Mouse (Mus musculus) left cerebral cortex, postnatal 10 days (tissue): Measurements from ENCODE around the gene 9130230L23Rik. TPM values are rescaled to one million over a fixed set of nuclear protein-coding genes. Genes with fewer than 3 reads are reported as not detected.
"Not testable (repeated sequence)": the region's sequence is repeated elsewhere in the genome, so short reads cannot be mapped to it uniquely, and the experiment has no call there.

ENCODE experiments used
- DNase-seq, 2 experiments: peaks; one replicate each; pipeline ENCODE4 v3.0.0; 2021 to 2022; ENCODE audit warnings: low spot score in 2 of 2, mixed read lengths in 1 of 2; ENCODE audit errors: extremely low spot score in 1 of 2
- intact Hi-C: fragments of 180-260 bp; cut with DNase I; formaldehyde crosslinking; loops from one replicate; pipeline ENCODE4 v1.15.1; 2025
- total RNA-seq, 2 experiments: library from RNA; stranded (reverse); gene quantifications; 2 replicates each; pipeline ENCODE4 v1.2.3; 2021

The 9130230L23Rik gene
- total RNA-seq, 2 experiments from 2014 or later = not detected

DNA sequence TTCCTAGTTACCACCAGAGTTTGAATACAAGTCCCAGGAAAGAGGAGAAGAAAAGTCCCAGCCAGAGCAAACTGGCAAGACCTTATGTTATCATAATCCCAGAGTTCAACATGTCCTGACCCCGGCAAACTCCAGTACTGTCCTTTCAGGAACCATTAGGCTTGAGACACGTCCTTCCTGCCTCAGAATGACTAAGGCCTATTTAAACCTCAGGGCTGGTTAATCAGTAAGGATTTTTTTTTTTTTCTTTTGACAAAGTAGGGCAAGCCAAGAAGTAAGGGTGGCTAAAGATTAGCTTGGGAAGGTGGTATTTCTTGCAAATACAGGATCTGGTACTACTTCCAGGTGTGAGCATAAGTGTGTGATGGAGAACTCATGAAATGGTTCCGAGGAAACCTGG is 9.9 kb upstream of the 9130230L23Rik start:
- intact Hi-C loops = no loop called here
- no peak for DNase-seq

DNA sequence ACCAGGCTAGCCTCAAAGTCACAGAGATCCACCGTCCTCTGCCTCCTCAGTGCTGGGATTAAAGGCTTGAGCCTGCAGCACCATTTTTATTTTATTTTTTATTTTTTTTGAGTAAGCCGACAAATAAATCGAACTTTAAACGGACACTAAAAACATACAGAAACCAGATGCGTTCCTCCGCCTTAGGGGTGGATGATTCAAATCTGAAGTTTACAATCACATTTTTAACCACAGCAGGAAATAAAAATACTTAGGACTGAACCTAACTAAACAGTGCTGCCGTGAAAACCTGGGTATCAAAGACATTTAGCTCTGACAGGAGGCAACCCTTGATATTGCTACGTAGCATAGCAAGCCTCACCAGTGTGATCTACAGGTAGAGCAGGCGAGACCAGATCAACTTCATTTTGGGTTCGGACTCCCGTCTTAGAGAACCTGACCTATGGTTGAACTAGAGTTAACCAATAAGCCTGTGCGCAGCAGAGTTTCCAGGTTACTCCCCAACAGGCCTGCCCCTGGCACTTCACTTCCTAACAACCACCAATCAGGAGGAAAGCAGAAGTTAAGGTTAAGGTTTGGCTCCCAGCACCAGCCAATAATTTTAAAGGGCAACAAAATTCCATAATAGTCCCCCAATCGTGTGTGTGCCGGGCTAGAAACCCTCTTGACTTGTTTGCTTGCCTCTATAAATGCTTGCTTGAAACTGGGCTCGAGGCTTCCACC is 4.3 kb upstream of the 9130230L23Rik start:
- intact Hi-C loops = no loop called here
- no peak for DNase-seq

DNA sequence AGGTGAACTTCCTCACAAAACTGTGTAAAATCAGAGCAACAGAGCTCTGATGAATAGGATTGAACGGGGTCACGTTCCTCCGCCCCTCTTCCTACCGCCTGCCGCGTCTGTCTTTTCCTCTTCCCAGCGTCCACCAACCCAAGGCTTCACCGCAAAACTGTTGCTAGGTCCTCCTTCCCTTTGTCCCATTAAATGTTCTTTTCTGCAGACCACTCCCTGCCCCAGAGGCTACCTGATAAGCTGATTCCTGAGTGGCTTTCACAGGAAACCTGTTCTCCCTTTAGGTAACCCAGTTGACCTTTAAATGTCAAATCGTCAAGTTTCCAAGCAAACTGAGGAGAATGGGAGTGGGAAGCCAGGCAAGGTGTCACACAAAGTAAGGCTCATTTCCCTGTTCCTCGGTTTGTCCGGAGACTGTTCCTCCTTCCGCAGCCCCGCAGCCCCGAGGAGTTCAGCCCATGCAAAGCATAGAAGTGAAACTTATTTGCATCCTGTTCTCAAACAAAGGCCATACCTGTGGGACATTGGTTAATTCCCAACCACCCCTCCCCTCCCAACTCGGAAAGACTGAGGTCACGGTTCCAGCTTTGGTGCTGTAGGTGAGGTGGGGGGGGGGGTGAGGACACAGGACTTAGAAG is 1.1 kb upstream of the 9130230L23Rik start:
- intact Hi-C loops = no loop called here
- no peak for DNase-seq

DNA sequence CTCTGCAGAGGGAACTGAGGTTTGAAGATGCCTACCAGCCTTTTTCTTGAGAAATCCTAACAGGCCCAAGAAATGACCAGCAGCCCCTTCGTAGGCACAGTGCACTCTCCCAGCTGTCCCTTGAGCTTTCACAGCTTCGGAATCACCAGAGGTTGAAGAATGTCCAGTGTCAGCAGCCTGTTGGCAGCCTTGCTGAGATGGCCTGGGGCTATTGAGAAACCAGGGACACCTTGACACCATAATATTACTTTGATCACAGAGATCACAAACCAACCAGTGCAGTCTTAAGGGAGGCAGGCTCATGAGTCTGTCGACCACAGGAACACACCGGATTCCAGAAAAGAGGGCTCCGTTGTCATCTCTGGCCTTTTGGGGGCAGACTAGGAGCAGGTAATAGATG is 2.9 kb downstream of the 9130230L23Rik start:
- DNase-seq = no peak
- intact Hi-C loops = no loop called here

DNA sequence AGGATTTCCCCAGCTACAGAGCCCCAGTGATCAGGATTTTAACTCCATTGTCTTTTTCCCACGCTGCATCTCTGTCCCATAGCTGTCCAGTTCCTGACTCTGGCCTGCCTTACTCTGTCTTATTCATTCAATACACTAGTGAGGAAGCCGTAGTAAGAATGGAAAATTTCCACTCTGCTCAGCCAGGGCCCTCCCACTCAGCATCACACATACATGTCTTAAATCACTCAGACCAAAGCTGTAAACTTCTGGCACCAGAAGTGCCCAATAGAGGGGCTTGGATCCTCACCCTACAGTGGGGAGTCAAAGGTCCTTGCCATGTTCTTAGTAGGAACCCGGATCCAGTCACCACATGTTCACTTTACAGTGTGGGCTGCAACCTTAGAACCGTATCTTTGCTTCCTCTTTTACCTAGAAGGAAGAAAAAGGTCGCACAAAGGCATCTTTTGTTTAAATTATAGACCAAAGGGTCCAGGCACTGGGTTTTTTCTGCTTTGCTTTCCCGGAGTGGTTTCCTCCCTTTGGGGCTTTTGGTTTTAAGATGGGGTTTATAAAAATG is 3.4 kb downstream of the 9130230L23Rik start:
- DNase-seq = no peak
- intact Hi-C loops = no loop called here

DNA sequence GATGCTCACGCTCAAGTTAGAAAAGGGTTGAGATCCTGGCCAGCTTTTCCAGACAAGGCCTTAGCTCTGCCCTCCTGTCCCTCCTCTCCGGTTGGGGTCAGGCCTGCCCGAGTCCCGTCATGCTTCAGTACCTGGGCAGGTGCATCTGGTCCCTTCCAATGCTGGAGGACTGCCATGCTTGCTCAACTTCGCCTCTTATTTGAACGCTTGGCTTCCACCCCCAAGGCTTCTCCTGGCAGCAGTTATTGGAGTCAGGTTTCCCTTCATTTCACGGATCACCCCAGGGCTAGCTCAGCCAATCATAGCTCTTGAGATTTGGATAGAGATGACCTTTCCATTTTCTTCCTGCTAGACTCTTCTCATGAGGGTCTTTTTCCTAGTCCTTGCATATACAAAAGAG is 4.0 kb downstream of the 9130230L23Rik start:
- intact Hi-C loops = no loop called here
- DNase-seq = no peak

DNA sequence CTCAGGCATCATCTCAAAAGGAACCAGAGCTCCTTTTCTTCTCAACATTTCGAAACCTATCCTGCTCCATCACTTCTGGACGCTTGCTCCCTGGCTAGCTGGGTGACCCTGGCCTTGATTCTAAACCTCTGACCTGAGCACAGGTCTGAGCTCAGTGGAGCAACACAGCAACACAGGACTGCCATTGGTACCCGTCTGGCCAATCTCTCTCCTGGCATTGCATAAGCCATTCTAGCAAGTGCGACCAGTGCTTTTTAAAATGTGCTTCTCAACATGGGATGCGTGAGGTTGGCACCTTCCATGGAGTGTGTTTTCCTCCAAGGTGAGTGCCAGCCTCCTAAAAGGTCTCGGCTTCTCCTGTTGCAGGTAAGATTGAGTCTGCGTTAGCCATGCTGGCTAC is 5.0 kb downstream of the 9130230L23Rik start:
- DNase-seq = no peak
- intact Hi-C loops = no loop called here

DNA sequence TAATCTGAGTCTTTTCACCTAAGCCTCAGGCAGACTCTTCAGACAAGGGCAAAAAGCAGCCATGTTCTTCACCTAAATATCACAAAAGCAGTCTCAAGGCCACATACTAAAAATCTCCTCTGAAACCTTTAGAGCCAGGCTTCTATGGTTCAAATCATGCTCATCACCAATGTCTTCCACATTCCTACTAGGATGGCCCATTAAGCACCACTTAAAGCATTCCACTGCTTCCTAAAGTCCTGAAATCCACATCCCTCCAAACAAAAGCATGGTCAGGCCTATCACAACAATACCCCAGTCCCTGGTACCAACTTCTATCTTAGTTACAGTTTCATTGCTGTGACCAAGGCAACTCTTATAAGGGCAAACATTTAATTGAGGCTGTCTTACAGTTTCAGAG is 6.3 kb downstream of the 9130230L23Rik start:
- DNase-seq = no peak
- intact Hi-C loops = no loop called here

DNA sequence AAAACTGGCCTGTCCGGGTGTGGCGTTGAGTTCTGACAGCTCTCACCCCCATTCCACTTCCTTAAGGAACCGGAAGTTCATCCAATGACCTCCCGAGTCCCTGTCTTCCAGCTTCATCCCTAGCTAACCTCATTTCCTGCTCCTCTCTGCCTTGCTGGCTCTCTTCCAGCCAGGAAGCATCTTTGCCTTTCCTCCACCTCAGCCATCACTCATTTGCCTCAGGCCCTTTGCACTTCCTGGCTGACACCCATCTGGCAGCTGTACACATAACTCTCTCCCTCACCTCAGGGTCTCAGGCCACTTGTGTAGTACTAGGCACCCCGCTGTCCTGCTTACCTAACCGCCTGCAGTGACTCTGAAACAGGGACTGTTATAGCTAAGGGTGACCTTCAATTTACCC is 9.4 kb downstream of the 9130230L23Rik start:
- intact Hi-C loops = no loop called here
- DNase-seq = peak in 1 of 2 experiments; percentile 30

DNA sequence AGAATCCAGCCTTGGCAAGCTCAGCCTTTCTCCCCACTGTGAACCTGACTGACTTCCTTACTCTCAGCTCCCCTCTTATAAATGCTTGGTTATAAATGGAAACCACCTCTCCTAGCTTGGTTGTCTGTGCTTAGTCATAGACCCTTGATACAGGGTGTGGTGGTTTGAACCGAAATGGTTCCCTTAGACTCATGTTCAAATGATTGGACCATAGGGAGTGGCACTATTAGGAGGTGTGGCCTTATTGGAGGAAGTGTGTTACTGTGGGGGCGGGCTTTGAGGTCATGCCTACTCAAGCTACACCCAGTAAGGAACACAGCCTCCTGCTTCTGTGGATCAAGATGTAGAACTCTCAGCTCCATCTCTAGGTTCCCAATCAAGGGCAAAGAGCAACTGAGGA is 12.9 kb downstream of the 9130230L23Rik start:
- no peak for DNase-seq
- intact Hi-C loops = no loop called here

DNA sequence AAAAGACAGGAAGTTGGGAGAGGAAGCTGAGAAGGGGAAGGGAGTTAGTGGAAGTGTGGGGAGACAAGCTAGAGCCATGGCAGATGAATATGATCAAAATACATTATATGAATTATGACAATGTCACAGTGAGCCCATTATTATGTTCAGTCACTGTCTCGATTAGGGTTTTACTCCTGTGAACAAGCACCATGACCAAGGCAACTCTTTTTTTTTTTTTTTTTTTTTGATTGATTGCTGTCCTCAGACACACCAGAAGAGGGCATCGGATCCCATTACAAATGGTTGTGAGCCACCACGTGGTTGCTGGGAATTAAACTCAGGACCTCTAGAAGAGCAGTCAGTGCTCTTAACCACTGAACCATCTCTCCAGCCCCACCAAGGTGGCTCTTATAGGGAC is 17.1 kb downstream of the 9130230L23Rik start:
- intact Hi-C loops, DNase-seq: not testable (repeated sequence)

DNA sequence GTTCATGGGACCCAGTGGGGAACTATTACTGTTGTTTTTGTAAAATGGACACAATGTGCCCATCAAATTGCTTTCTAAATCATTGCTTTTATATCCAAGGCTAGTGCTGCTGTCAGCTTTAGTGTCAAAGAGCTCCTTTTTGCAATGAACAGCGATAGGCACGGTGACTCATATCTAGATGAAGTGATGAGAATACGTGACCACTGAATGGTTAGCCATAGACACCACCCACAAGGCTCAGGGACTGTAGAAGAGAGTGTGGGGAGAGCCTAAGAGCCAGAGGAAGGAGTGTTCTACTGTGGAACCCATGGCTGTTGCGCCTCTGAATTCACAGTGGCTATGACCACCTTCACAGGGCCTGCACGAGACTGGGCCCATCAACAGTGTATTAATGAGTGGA is 17.7 kb downstream of the 9130230L23Rik start:
- DNase-seq = no peak
- intact Hi-C loops = no loop called here

DNA sequence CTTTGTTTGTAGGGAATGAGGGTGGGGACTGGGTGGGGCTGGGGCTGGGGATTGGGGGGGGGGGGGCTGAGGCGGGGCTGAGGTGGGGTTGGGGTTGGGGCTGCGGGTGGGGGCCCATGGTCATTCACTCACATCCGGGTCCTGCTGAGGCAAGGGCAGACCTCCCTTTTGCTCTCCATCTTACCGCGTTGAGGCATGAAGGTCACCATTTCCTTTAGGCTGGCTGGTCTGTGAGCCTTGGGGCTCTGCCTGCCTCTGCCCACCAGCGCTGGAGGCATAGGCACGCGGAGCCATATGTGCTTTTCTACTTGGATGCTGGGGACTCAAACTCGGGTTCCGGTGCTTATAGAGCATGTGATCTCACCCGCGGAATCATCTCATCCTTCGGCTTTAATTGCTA is 28.4 kb downstream of the 9130230L23Rik start:
- DNase-seq = no peak
- intact Hi-C loops = no loop called here

DNA sequence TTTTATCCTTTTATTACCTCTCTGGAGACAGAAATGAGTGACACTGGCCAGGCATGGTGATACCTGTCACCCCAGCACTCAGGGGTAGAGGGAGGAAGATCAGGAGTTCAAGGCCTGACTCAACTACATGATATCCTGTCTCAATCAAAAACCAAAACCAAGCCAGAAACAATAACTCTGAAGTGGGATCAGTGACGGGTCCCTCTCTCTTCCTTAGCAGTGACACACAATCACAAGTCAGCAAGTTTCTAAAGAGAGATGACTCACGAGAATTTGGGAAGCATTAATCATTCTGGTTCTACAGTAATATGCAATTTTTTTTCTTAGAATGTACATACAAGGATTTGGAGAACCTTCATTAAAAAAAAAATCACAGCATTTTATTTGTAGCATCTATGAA is 30.9 kb downstream of the 9130230L23Rik start:
- intact Hi-C loops = no loop called here
- DNase-seq = no peak

DNA sequence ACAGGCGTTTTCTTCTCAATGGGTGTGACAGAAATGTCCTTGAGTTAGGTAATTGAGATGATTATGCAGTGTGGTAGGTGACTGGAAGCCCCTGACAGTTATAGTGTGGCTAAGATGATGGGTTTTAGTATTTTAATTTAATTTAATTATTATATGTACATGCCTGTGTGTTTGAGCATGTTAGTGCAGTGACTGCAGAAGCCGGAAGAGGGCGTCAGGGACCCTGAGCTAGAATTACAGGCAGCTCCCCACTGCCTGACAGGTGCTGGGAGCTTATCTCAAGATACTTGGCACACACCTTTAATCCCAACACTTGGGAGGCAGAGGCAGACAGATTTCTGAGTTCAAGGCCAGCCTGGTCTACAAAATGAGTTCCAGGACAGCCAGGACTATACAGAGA is 36.1 kb downstream of the 9130230L23Rik start:
- DNase-seq = no peak
- intact Hi-C loops = no loop called here

DNA sequence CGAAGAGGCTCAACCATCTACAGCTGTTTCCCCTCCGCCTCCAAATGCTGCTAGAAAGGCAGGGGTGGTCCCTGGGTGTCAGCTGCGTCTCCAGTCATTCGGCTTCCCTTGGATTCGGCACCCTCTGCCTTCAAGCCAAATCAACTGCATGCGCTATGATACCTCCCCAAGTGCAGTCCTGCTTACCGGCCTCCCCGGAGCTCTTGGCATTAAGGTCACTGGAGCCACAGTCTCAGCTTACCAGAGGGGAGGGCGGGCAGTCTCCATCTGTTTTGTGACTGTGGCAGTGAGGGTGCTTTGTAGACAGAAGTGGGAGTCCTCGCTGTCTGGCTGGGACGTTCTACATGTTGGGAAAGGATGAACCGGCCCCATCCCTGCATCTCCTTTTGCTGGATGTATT is 37.0 kb downstream of the 9130230L23Rik start:
- intact Hi-C loops = no loop called here
- no peak for DNase-seq

DNA sequence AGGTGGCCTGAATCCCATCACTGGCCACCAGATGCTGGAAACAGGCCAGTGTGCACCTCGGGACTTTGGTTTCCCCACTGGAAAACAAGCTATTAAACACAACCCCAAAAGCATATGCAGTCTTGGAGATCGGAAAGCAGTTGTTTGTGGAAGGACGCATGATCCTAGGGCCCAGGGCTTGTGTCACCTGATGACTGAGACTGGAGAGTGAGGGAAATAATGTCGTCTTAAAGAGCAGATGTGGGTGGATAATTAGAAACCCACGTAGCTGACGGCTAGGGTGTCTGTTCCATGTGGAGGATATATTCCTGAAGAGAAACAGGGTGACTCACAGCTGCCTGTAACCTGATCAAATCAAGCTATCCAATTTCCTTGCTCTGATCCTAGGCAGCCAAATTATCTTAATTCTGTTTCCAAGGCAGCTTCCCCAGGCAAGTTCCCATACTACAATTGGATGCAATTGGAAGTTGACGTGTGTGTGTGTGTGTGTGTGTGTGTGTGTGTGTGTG is 38.3 kb downstream of the 9130230L23Rik start:
- intact Hi-C loops = no loop called here
- DNase-seq = no peak

DNA sequence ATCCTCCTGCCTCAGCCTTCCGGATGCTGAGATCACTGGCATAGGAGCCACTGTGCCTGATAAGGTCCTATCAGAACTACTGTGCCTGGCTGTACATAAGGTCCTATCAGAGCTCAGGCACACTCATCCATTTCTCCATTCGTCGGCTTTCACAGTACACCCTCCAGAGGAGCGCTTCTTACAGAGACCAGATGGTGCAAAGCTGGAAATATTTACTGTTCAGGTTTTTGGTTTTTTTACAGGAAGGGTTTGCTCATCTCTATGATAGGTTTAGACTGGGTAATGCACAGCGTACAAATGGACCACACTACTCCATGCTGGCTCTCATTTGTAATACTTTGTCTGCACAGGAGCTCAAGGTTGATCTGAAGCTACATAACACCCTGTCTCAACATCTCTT is 40.8 kb downstream of the 9130230L23Rik start:
- intact Hi-C loops = no loop called here
- no peak for DNase-seq

DNA sequence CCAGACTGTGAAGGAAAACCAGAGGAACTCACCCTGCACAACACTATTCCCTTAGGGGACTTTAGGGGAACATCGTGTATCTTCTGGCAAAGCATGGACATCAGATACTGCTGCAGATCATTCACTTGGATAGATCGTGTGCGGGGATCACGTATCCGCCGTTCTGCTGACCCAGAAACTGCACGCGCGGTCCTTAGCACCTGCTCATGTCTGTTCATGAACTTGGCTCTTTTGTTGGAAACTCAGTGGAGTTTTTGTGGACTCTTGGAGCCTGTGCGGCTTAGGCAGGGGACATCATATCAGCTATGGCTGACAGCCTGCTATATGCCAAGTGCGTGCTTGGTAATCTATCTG is 43.5 kb downstream of the 9130230L23Rik start:
- intact Hi-C loops = no loop called here

DNA sequence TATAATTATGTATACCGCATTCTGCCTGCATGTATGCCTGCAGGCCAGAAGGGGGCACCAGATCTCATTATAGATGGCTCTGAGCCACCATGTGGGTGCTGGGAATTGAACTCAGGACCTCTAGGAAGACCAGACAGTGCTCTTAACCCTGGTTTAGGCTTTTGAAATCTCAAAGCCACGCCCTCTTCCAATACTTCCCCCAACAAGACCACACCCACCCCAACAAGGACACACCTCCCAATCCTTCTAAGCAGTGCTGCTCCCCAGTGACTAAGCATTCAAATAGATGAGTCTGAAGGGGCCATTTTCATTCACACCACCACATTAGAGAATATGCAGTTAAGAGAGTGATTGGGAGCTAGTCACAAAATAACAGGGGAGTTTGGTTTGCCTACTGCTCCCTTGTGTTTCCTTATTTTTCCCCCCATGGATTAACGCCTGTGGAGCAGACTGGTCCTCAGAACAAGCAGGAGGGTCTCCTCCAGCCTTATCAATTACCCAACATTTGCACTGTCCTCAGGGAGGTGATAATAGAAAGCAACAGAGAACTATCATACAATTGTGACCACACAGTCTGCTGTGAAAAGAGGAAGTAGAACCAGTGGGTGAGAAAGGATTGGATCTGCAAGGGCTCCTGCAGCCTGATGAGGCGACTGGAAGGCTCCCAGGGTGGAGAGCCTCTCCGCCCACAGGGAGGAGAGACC is 44.0 kb downstream of the 9130230L23Rik start:
- DNase-seq = no peak
- intact Hi-C loops = loop anchor here (5.0 kb wide), 1 partner anchor 198 kb away; the partner anchor contains the start of gene N4bp2

More for the DNA sequence above, 43.5 kb downstream of the 9130230L23Rik start:
- DNase-seq = no peak
